Mouse (Mus musculus): Measurements from ENCODE around the gene Myo1e.

DNA sequence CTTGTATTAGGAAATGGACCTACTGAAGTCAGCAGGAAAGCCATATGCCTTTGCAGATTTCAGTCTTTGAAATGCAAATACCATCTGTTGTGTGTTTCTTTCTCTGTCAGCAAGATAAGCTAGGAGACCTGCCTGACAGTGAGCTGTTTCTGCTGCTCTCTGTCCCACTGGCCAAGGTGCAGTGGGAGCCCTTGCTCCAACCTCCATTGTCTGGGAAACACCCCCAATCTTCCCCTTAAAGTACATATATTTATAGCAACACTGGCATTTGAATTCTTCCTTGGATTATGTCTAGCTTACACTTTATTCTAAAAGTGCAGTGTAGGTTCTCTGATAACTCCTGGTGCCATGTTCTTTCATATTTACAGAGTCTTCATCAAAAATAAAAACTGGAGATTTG is 131.7 kb downstream of the Myo1e start:
- TF ChIP-seq CTCF (IDR thresholded peaks at IDR 0.05; ENCODE audit: control insufficient read depth, insufficient read depth, low read length) (no peak), POLR2A (IDR thresholded peaks at IDR 0.05; ENCODE audit: borderline replicate concordance, control insufficient read depth, low read depth, low read length) (no peak)
